Mouse (Mus musculus): Measurements from ENCODE around the gene Rps6kb2.

DNA sequence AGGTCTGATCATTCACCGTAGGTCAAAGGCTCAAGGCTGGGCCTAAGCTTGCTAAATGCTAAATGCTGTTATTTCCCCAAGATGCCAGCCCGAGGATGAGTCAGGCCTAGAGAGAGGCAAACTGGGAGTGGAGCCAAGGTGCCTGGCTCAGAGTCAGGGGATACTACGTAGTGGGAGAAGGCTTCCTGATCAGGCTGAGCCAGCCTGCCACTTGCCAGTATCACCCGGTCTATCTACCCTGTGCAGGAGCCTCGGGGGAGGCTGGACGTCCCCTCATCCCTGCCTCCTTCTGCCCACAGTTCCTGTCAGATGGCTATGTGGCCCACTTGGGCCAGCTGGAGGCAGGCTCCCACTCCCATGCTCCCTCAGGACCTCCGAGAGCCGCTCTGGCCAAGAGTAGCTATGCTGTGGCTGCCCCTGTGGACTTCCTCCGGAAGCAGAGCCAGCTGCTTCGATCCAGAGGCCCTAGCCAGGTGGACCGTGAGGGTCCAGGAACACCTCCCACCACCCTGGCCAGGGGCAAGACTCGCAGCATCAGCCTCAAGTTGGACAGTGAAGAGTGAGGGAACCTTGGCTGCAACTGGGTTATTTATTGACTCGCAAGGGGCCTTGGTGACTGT is 49.9 kb downstream of the Rps6kb2 start:
- TF ChIP-seq CTCF (IDR thresholded peaks at IDR 0.05; ENCODE audit: borderline replicate concordance, extremely low read depth, insufficient read depth, insufficient read length) = no peak
- no peak for TF ChIP-seq POLR2A (IDR thresholded peaks at IDR 0.05; ENCODE audit: borderline replicate concordance, extremely low read depth, insufficient read depth, insufficient read length, poor library complexity, severe bottlenecking)

Measured in brain, embryonic 14.5 days (tissue).